Comparison of ENCODE assay signal across 11 mouse cellular contexts in the genomic region with DNA sequence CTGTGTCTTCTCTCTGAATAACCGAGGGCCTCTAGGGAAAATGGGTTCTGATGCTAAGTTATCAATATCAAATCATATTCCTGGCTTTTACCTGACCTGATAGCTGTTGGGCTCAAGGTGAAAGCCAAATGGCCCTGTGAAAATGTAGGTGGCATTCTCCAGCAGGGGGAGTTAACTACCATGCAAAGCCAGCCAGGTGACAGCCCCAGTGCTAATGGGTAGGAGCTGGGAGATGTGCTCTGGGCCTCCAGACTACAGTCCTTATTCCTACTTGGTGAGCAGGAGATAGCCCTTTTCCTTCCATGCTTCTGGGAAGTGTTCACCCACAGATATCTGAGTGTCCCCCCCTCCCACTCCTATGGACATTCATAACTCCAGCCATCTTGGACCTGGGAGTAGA.
A peak's percentile ranks its signal among the peaks of the same experiment; 100 is the strongest.
DNase-seq lines count a peak whose midpoint lies in the region; ATAC-seq and TF ChIP-seq lines count a peak whose summit lies in the region.
"Had no signal": no experiment of that assay in that cellular context is flagged by ENCODE, and none has a peak within 500 bp of the region (broad histone marks: within the 10 kb centered on the region; RNA-seq: fewer than 3 reads in every experiment).

No protein-coding gene starts in this region.

- H3K9ac ChIP-seq in intestine, postnatal 0 days (ENCODE audit: low read depth, low read length), result no peak overlapping the region
- H3K9ac ChIP-seq in intestine, embryonic 16.5 days (ENCODE audit: low read depth, low read length), result no peak overlapping the region
- no peak overlapping the region for H3K9ac ChIP-seq in midbrain, embryonic 15.5 days
- H3K9ac ChIP-seq in stomach, postnatal 0 days (ENCODE audit: low read length), result no peak overlapping the region
- H3K9ac ChIP-seq: forebrain, embryonic 13.5 days; heart, embryonic 12.5 days had no signal

- no peak for ATAC-seq in intestine, postnatal 0 days
- ATAC-seq in intestine, embryonic 16.5 days, result no peak
- ATAC-seq in midbrain, embryonic 15.5 days (replicated peaks), result 0 out of 2 replicates have a peak, but pooled peaks have one; percentile 7
- ATAC-seq in stomach, postnatal 0 days (ENCODE audit: low FRiP score, low TSS enrichment), result no peak
- ATAC-seq: Patski had no signal

- no peaks in the 10 kb centered on the region for H3K9me3 ChIP-seq in intestine, postnatal 0 days (ENCODE audit: control insufficient read depth)
- no peaks in the 10 kb centered on the region for H3K9me3 ChIP-seq in intestine, embryonic 16.5 days (ENCODE audit: control insufficient read depth, low read length)
- H3K9me3 ChIP-seq in midbrain, embryonic 15.5 days, result no peaks in the 10 kb centered on the region
- no peaks in the 10 kb centered on the region for H3K9me3 ChIP-seq in midbrain, embryonic 10.5 days (replicated peaks)
- no peaks in the 10 kb centered on the region for H3K9me3 ChIP-seq in stomach, postnatal 0 days (ENCODE audit: control insufficient read depth, low read length)
- H3K9me3 ChIP-seq: forebrain, embryonic 13.5 days; heart, embryonic 12.5 days had no signal

- no peak overlapping the region for H3K4me2 ChIP-seq in intestine, postnatal 0 days (replicated peaks; ENCODE audit: low read depth)
- H3K4me2 ChIP-seq in intestine, embryonic 16.5 days (ENCODE audit: low read depth, low read length), result no peak overlapping the region
- H3K4me2 ChIP-seq in midbrain, embryonic 15.5 days, result no peak overlapping the region
- H3K4me2 ChIP-seq in stomach, postnatal 0 days (replicated peaks; ENCODE audit: low read depth), result no peak overlapping the region
- H3K4me2 ChIP-seq: forebrain, embryonic 13.5 days; heart, embryonic 12.5 days had no signal

- TF ChIP-seq CTCF in intestine, postnatal 0 days (IDR thresholded peaks at IDR 0.05; ENCODE audit: low read depth), result peak; percentile 58
- peak; percentile 63 for TF ChIP-seq CTCF in stomach, postnatal 0 days (IDR thresholded peaks at IDR 0.05; ENCODE audit: low read depth)

- H3K27me3 ChIP-seq in intestine, postnatal 0 days (replicated peaks; ENCODE audit: control insufficient read depth, insufficient read depth, low read length), result no peaks in the 10 kb centered on the region
- H3K27me3 ChIP-seq in intestine, embryonic 16.5 days (replicated peaks; ENCODE audit: control insufficient read depth, insufficient read depth, low read length), result no peaks in the 10 kb centered on the region
- no peaks in the 10 kb centered on the region for H3K27me3 ChIP-seq in midbrain, embryonic 15.5 days (replicated peaks)
- peaks cover 34% of the 10 kb centered on the region; the same call in 1 of the 2 replicates for H3K27me3 ChIP-seq in midbrain, embryonic 10.5 days (ENCODE audit: low read depth, poor library complexity, severe bottlenecking)
- no peaks in the 10 kb centered on the region for H3K27me3 ChIP-seq in stomach, postnatal 0 days (ENCODE audit: control insufficient read depth, insufficient read depth, low read length)
- H3K27me3 ChIP-seq: forebrain, embryonic 13.5 days had no signal

- H3K27ac ChIP-seq in intestine, postnatal 0 days (ENCODE audit: low read depth, low read length), result no peak overlapping the region
- no peak overlapping the region for H3K27ac ChIP-seq in intestine, embryonic 16.5 days (ENCODE audit: low read length)
- H3K27ac ChIP-seq in midbrain, embryonic 15.5 days, result no peak overlapping the region
- H3K27ac ChIP-seq in midbrain, embryonic 10.5 days (replicated peaks), result no peak overlapping the region
- H3K27ac ChIP-seq in stomach, postnatal 0 days (replicated peaks), result no peak overlapping the region
- H3K27ac ChIP-seq: forebrain, embryonic 13.5 days had no signal

- WGBS in intestine, postnatal 0 days, result 78% methylated on average over 1 of the region's 1 CpGs
- WGBS in intestine, embryonic 16.5 days, result 74% methylated on average over 1 of the region's 1 CpGs
- WGBS in midbrain, embryonic 15.5 days, result 75% methylated on average over 1 of the region's 1 CpGs
- WGBS in midbrain, embryonic 10.5 days, result 72% methylated on average over 1 of the region's 1 CpGs
- WGBS in stomach, postnatal 0 days, result 96% methylated on average over 1 of the region's 1 CpGs

- no peaks in the 10 kb centered on the region; the same call in 1 of the 2 replicates for H3K36me3 ChIP-seq in intestine, postnatal 0 days (ENCODE audit: control insufficient read depth, insufficient read depth)
- no peaks in the 10 kb centered on the region for H3K36me3 ChIP-seq in intestine, embryonic 16.5 days (ENCODE audit: control insufficient read depth, insufficient read depth, low read length)
- no peaks in the 10 kb centered on the region for H3K36me3 ChIP-seq in midbrain, embryonic 15.5 days (replicated peaks)
- H3K36me3 ChIP-seq in midbrain, embryonic 10.5 days, result no peaks in the 10 kb centered on the region
- no peaks in the 10 kb centered on the region for H3K36me3 ChIP-seq in stomach, postnatal 0 days (ENCODE audit: control insufficient read depth, insufficient read depth, low read length)

- DNase-seq in midbrain, embryonic 10.5 days (ENCODE audit: low spot score), result no peak
- peak; percentile 7 for DNase-seq in R1 (ENCODE audit: low read depth, low spot score)
- peak; percentile 14 for DNase-seq in stomach, postnatal 0 days (ENCODE audit: low spot score)
- DNase-seq in heart, adult 8-10 months (ENCODE audit: low spot score), result no peak
- DNase-seq: right cerebral cortex, postnatal 14 days had no signal

- no peak for TF ChIP-seq EP300 in stomach, postnatal 0 days (optimal IDR thresholded peaks at IDR 0.05)

- H3K4me3 ChIP-seq in intestine, postnatal 0 days (ENCODE audit: low read depth, low read length), result no peak overlapping the region
- H3K4me3 ChIP-seq in intestine, embryonic 16.5 days (ENCODE audit: low read length), result no peak overlapping the region
- H3K4me3 ChIP-seq in midbrain, embryonic 15.5 days, result no peak overlapping the region
- H3K4me3 ChIP-seq in midbrain, embryonic 10.5 days, result no peak overlapping the region
- no peak overlapping the region for H3K4me3 ChIP-seq in stomach, postnatal 0 days (ENCODE audit: low read depth, low read length)
- H3K4me3 ChIP-seq: forebrain, embryonic 13.5 days; heart, embryonic 12.5 days had no signal

- no peaks in the 10 kb centered on the region for H3K4me1 ChIP-seq in intestine, postnatal 0 days (replicated peaks; ENCODE audit: control insufficient read depth, insufficient read depth, low read length)
- no peaks in the 10 kb centered on the region for H3K4me1 ChIP-seq in intestine, embryonic 16.5 days (ENCODE audit: control insufficient read depth, insufficient read depth, low read length)
- no peaks in the 10 kb centered on the region for H3K4me1 ChIP-seq in midbrain, embryonic 15.5 days
- no peaks in the 10 kb centered on the region for H3K4me1 ChIP-seq in midbrain, embryonic 10.5 days
- H3K4me1 ChIP-seq in stomach, postnatal 0 days (replicated peaks; ENCODE audit: control insufficient read depth, insufficient read depth), result no peaks in the 10 kb centered on the region
- H3K4me1 ChIP-seq: heart, embryonic 12.5 days had no signal

Comparison
In these comparisons a context has a peak if more than half of its experiments do, and no peak if none do; other contexts are left out.
1. DNase-seq: peak in R1 (single experiment) and stomach, postnatal 0 days (single experiment); none in midbrain, embryonic 10.5 days (single experiment) and heart, adult 8-10 months (single experiment).